Comparison of ENCODE assay signal across 8 mouse cellular contexts in the genomic region with DNA sequence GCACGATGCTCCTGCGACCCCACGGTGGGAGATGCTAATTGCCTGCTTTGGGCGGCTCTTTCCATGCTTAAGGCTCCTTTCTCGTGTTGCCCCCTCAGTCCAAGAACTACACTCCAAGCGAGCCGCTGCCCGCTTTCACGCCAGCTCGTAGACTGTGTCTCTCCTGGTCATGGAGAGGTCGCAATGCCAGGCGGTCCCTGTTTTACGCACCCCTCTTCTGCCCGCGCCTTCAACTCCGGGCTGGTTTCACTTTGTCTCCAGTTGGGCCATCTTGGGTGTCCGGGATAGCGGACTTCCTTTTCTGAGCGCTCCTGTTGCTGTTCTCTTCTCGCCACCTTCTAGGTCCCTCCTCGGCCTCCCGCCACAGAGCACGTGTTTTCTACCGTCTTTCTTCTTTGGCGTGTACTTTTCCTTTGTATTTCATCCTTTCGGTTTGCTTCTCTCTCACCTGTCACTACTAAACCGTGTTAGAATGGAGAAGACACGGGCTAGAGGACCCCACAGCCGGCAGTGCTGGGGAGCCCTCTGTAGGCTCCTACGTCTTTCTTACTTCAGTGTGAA. TPM values are rescaled to one million over a fixed set of nuclear protein-coding genes. Genes with fewer than 3 reads are reported as not detected.
DNase-seq lines count a peak whose midpoint lies in the region; ATAC-seq and TF ChIP-seq lines count a peak whose summit lies in the region.

No protein-coding gene starts in this region.

- TF ChIP-seq CTCF in liver, postnatal 0 days (IDR thresholded peaks at IDR 0.05; ENCODE audit: low read depth): no peak

- H3K9me3 ChIP-seq in embryonic facial prominence, embryonic 14.5 days (ENCODE audit: control insufficient read depth, low read length): no peaks in the 10 kb centered on the region
- no peaks in the 10 kb centered on the region for H3K9me3 ChIP-seq in hindbrain, embryonic 13.5 days
- no peaks in the 10 kb centered on the region for H3K9me3 ChIP-seq in liver, postnatal 0 days (ENCODE audit: low read length)
- H3K9me3 ChIP-seq in neural tube, embryonic 14.5 days (ENCODE audit: control insufficient read depth, low read length): no peaks in the 10 kb centered on the region

- peak overlapping the region; percentile 41 for H3K4me3 ChIP-seq in embryonic facial prominence, embryonic 14.5 days (ENCODE audit: low read depth, low read length)
- peak overlapping the region; percentile 42 for H3K4me3 ChIP-seq in hindbrain, embryonic 13.5 days
- peak overlapping the region; percentile 60 for H3K4me3 ChIP-seq in liver, postnatal 0 days (ENCODE audit: low read depth, low read length)
- H3K4me3 ChIP-seq in neural tube, embryonic 14.5 days (ENCODE audit: low read depth, low read length): peak overlapping the region; percentile 25

- H3K4me2 ChIP-seq in embryonic facial prominence, embryonic 14.5 days (ENCODE audit: low read depth, low read length): peak overlapping the region; percentile 76
- H3K4me2 ChIP-seq in hindbrain, embryonic 13.5 days: peak overlapping the region; percentile 89
- H3K4me2 ChIP-seq in liver, postnatal 0 days (ENCODE audit: low read depth, low read length): peak overlapping the region; percentile 87
- peak overlapping the region; percentile 60 for H3K4me2 ChIP-seq in neural tube, embryonic 14.5 days (ENCODE audit: low read depth, low read length)

- DNase-seq in adrenal gland, postnatal 25 days: peak; percentile 12
- no peak for DNase-seq in adrenal gland, postnatal 4 days (ENCODE audit: low spot score in 2 of 2)
- peak; percentile 43 to 46 for DNase-seq in B cell, adult 2 months
- no peak for DNase-seq in embryonic facial prominence, embryonic 14.5 days (ENCODE audit: low spot score)
- peak; percentile 36 for DNase-seq in liver, postnatal 0 days
- no peak for DNase-seq in MN1 (ENCODE audit: low spot score)

- peak; percentile 42 for ATAC-seq in embryonic facial prominence, embryonic 14.5 days (ENCODE audit: low read depth)
- peak; percentile 44 for ATAC-seq in hindbrain, embryonic 13.5 days (ENCODE audit: low FRiP score)
- ATAC-seq in liver, postnatal 0 days: peak; percentile 48
- no peak; the same call in 1 of the 2 replicates for ATAC-seq in neural tube, embryonic 14.5 days (ENCODE audit: low read depth)

- TF ChIP-seq EP300 in liver, postnatal 0 days (IDR thresholded peaks at IDR 0.05; ENCODE audit: low read depth): no peak

- 6% methylated on average over 26 of the region's 30 CpGs for WGBS in embryonic facial prominence, embryonic 14.5 days
- 5% methylated on average over 30 of the region's 30 CpGs for WGBS in hindbrain, embryonic 13.5 days
- WGBS in liver, postnatal 0 days (ENCODE audit: insufficient replicate concordance): 5% methylated on average over 30 of the region's 30 CpGs
- WGBS in neural tube, embryonic 14.5 days: 5% methylated on average over 30 of the region's 30 CpGs

- peaks cover 24% of the 10 kb centered on the region for H3K27me3 ChIP-seq in embryonic facial prominence, embryonic 14.5 days (replicated peaks; ENCODE audit: control insufficient read depth, insufficient read depth, low read length)
- H3K27me3 ChIP-seq in hindbrain, embryonic 13.5 days: peaks cover 29% of the 10 kb centered on the region
- H3K27me3 ChIP-seq in liver, postnatal 0 days (ENCODE audit: insufficient read depth, low read length): peaks cover 26% of the 10 kb centered on the region; the same call in 1 of the 2 replicates
- no peaks in the 10 kb centered on the region for H3K27me3 ChIP-seq in neural tube, embryonic 14.5 days (ENCODE audit: control insufficient read depth, insufficient read depth, low read length)

- H3K27ac ChIP-seq in embryonic facial prominence, embryonic 14.5 days (replicated peaks; ENCODE audit: low read depth, low read length): no peak overlapping the region
- no peak overlapping the region; the same call in 1 of the 2 replicates for H3K27ac ChIP-seq in hindbrain, embryonic 13.5 days
- H3K27ac ChIP-seq in liver, postnatal 0 days (ENCODE audit: low read depth): no peak overlapping the region
- H3K27ac ChIP-seq in neural tube, embryonic 14.5 days (ENCODE audit: low read depth, low read length): no peak overlapping the region

- peak overlapping the region; percentile 51 for H3K9ac ChIP-seq in embryonic facial prominence, embryonic 14.5 days (ENCODE audit: low read depth, low read length)
- H3K9ac ChIP-seq in hindbrain, embryonic 13.5 days: peak overlapping the region; percentile 71
- H3K9ac ChIP-seq in liver, postnatal 0 days (replicated peaks): peak overlapping the region; percentile 39
- H3K9ac ChIP-seq in neural tube, embryonic 14.5 days (replicated peaks; ENCODE audit: low read depth, low read length): peak overlapping the region; percentile 26

- no peaks in the 10 kb centered on the region for H3K36me3 ChIP-seq in embryonic facial prominence, embryonic 14.5 days (ENCODE audit: control insufficient read depth, insufficient read depth, low read length)
- H3K36me3 ChIP-seq in hindbrain, embryonic 13.5 days: no peaks in the 10 kb centered on the region
- no peaks in the 10 kb centered on the region for H3K36me3 ChIP-seq in liver, postnatal 0 days (replicated peaks; ENCODE audit: insufficient read depth, low read length)
- no peaks in the 10 kb centered on the region for H3K36me3 ChIP-seq in neural tube, embryonic 14.5 days (ENCODE audit: control insufficient read depth, insufficient read depth, low read length)

- peaks cover 10% of the 10 kb centered on the region; the same call in 1 of the 2 replicates for H3K4me1 ChIP-seq in embryonic facial prominence, embryonic 14.5 days (ENCODE audit: control insufficient read depth, insufficient read depth, low read length)
- H3K4me1 ChIP-seq in hindbrain, embryonic 13.5 days (replicated peaks): peaks cover 50% of the 10 kb centered on the region
- H3K4me1 ChIP-seq in liver, postnatal 0 days (ENCODE audit: insufficient read depth): peaks cover 9% of the 10 kb centered on the region
- H3K4me1 ChIP-seq in neural tube, embryonic 14.5 days (ENCODE audit: control insufficient read depth, insufficient read depth, low read length): peaks cover 17% of the 10 kb centered on the region

RNA-seq across cellular contexts. Expression of a gene that starts 46.9 kb away (rescaled TPM):
- 17.7 and 24.6 TPM in 2 replicates for total RNA-seq in adrenal gland, postnatal 25 days (2021)
- 10 to 100 TPM; 33.5 to 37.9 TPM for total RNA-seq in adrenal gland, postnatal 4 days (2021)
- 44.2 and 54.7 TPM in 2 replicates for polyA plus RNA-seq in embryonic facial prominence, embryonic 14.5 days (2014; fragmentation: Nextera tagmentation; extraction: Ambion mirVana)
- polyA plus RNA-seq in hindbrain, embryonic 13.5 days (2015; fragmentation: Nextera tagmentation; extraction: Ambion mirVana): 40.3 and 40.7 TPM in 2 replicates
- 44.8 and 45.8 TPM in 2 replicates for polyA plus RNA-seq in liver, postnatal 0 days (2015; fragmentation: Nextera tagmentation; extraction: Ambion mirVana)
- polyA plus RNA-seq in neural tube, embryonic 14.5 days (2014; fragmentation: Nextera tagmentation; extraction: Ambion mirVana): 28.8 and 32.9 TPM in 2 replicates

Comparison
In these comparisons a context has a peak if more than half of its experiments do, and no peak if none do; other contexts are left out.
1. DNase-seq: peak in adrenal gland, postnatal 25 days (single experiment), B cell, adult 2 months (2 of 2) and liver, postnatal 0 days (single experiment); none in adrenal gland, postnatal 4 days (0 of 2), embryonic facial prominence, embryonic 14.5 days (single experiment) and MN1 (single experiment).
2. Peak in every context shown above with its lines, with median percentiles within 50 percentile points of each other: H3K4me2 ChIP-seq, H3K4me3 ChIP-seq and H3K9ac ChIP-seq.